Mouse (Mus musculus) right cerebral cortex, postnatal 36 days (tissue): ENCODE data around the gene Ppp1r14c.
A peak's percentile ranks its signal among the peaks of the same experiment; 100 is the strongest.
"Not testable (repeated sequence)": the region's sequence is repeated elsewhere in the genome, so short reads cannot be mapped to it uniquely, and the experiment has no call there.

ENCODE experiments used
- DNase-seq, 2 experiments: peaks; one replicate each; pipeline ENCODE4 v3.0.0; 2022; ENCODE audit warnings: low spot score in 2 of 2, mixed read lengths in 1 of 2

The Ppp1r14c gene

DNA sequence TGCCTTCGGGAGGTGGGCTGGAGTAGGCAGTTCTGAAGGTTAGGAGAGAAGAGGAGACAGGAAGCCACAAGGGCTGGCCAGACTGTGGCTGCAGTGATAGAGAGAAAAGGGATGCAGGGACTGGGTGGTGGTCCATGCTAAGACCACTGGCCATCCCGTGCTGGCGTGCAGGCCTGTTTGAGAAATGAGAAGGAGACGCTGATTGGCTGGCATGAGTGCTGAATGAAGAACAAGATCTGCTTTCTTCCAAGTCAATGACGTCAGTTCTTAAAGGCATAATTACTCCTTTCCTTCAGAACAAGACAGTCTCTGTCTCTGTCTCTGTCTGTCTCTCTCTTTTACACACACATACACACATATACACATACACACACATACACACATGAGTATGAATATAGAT is 36.4 kb downstream of the Ppp1r14c start:
- DNase-seq = no peak

DNA sequence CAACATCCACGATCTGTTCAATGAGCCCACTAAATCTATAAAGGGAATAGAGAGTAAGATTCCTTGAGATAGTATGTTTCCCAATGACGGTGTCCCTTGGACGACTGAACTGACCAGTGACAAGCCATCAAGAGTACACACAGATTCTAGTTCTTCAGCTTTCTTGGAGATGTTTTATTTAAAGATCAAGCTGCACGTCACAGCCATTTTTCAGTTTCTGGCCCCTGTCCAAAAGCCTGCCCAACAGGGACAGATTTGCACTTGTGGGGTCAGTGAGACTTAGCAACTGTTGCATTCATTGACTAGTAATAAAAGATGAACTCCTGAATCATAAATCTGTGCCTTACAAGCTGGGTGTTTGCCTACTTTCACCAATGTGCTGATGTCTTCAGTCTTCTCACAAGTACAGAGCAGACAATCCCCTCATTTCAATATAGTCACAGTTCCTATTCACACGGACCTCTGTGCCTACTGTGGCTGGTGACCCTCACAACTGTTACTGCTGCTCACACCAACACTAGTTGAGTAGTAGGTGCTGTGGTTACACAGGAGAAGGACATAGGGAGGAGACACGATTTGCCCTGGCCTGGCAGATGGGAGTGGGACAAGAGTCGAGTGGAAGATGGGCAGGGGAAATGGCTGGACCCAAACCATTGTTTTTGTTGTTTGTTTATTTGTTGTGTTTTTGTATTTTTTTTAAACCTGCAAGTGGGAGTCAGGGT is 37.7 kb downstream of the Ppp1r14c start:
- no peak for DNase-seq

DNA sequence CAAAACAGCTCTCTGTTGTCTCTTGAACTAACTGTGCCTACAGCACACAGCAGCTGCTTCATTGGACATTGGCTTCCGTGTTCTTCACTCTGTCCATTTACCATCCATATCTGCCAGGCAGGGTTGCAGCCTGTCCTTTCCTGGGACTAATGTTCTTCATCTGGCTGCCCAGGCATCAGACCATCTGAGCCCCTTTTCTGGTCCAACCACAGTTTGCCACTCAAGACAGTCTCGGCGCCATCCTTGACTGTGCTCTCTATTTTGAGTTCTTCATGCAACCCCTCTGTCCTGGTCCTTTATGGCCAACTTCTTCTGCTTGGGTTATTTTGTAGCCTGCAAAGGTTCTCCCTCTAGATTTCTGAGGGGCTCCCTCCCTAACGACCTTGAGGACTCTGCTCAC is 38.5 kb downstream of the Ppp1r14c start:
- no peak for DNase-seq

DNA sequence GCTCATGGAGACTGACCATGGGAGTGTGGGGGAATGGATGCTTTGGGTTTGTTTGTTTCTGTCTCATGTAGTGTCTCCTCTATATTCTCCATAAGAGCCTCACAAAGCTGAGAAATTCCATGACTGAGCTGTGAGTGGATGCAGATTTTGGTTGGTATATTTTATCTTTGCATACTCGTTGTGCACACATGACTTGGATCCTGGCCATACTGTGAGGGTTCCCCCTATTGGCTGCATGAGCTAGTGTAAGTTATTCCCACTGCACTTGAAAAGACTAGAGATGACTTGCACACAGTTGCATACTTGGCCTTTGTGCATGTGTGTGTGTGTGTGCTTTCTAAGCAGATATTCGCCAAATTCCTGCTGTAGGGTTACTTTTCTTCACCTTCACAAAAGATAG is 40.4 kb downstream of the Ppp1r14c start:
- no peak for DNase-seq

DNA sequence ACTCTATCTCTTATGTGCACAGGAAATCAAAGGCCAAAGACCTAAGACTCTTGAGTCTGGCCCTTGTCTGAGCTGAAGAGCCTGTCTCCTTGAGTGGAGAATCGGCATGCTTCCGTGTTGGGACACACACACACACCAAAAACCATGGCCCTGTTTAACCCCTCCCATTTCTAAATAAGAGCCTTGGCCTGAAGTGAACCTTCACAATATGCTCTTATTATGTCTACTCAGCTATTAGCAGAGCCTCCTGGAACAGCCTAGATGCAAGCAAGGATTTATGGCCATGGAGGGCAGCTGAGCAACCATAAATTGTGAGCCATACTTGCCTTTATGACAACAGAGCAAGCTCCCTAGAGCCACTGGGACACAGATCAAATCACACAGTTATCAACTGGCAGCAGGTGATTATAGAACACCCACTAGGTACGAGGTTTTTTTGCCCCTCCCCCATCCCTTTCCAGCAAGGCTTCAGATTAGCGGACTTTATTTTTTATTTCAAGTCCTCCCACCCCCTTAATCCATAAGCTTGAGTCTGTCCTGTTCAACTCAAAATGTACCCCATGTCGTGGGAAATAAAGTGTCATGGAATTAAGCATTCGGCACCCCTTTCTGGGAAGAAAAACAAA is 42.3 kb downstream of the Ppp1r14c start:
- DNase-seq = no peak

DNA sequence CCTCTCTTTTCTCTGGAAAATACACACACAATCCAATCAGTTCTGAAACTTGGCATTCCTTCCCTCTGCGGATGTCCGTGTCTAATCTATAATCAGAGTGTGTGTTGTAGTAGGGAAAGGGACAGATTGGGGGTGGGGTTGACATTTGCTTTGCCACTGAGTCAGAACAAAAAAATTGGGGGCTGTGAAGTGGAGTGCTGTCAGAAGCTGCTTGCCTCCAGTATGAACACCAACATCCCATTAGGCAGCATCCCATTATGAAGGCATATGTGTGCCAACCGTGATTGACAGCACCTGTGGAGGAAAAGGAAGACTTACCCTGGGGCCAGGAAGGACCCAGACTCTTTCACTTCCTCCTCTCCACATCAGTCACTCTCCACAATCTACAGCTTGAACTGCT is 42.8 kb downstream of the Ppp1r14c start:
- no peak for DNase-seq

DNA sequence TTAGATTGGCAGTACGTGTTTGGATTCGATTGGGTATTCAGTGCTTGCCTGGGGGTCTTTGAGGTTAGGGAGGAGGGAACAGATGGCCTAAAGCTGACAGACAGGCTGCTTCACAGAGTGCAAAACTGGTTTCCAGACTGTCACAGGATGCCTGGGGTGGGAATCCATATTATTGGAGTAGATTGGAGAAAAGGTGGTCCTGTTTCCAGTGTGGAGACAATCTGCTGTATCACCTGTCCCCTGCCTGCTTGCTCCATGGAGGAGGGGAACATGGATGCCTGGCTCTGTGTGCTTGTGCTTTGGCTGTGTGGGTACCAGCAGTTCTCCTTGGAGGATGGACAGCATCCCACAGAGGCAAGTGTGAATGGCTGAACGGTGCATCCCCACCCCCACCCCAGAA is 45.4 kb downstream of the Ppp1r14c start:
- DNase-seq = no peak

DNA sequence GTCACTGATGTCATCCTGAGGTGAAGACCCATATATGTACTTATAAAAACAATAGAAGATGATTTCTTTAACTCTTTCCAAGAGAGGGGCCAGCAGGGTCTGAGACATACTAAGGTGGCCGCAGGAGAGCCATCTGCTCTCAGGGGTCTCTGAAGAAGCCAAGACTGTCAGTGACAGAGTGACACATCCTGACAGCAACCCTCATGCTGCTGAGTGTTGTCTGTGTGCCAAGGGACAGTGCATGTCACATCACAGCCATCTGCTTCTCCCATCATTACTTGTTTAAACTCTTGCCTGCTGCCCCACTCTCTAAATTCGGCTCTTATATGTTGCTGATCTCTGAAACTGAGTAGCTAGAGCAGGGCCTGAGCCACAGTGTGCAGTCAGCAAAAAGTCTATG is 45.8 kb downstream of the Ppp1r14c start:
- DNase-seq = no peak

DNA sequence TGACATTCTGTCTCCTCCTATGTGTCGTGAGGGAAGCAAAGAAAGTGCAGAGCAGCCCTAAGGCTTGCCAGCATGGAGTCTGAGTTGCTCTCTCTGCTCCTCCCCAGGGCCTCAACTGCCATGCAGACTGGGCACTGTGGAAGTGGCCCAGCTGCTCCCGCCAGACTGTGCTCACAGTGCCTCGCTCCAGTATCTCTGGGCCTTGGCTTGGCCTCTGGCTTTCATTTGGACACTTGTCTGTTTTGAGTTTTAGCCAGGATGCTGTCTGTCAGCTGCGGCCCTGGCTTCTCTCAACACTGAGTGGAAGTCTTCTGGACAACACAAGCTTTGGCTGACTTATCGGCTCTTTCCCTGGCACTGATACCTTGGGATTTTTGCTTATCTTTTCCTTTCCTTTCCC is 49.0 kb downstream of the Ppp1r14c start:
- no peak for DNase-seq

DNA sequence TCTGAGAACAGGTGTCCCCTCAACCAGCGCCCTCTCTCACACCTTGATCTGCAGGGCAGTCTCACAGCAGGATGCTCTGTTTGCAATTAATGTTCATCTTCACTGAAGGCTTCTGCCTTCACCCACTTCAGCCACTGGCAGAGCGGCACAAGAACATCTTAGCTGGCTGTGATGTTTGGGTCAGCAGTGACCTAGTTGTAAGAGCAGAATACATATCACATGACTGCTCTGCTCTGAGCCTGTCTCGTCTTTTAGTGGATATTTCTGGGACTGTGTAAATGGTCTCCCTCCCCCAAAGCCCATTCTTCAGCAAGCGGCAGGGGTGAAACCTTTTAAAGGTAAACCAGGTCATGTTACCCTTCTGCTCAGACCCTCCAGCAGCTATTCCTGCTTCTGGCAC is 50.7 kb downstream of the Ppp1r14c start:
- DNase-seq = no peak

DNA sequence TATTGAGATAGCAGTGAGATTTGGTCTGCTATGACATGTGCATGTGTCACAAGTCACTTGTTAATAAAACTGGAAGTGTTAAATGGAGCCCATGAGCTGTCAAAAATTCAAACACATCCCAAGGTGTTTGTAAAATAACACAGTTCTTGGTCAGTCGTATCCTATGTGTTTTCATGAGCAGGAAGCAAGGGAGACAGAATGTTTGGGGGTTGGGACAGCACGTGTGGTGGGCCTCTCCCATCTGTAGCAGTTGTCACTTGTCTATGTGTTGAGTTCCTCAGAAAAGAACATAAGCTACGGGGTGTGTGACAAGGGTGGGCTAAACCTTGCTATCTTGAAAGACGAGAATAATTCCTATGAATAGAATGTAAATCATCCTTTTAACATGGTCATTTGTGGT is 51.6 kb downstream of the Ppp1r14c start:
- DNase-seq = peak; percentile 25 to 32

DNA sequence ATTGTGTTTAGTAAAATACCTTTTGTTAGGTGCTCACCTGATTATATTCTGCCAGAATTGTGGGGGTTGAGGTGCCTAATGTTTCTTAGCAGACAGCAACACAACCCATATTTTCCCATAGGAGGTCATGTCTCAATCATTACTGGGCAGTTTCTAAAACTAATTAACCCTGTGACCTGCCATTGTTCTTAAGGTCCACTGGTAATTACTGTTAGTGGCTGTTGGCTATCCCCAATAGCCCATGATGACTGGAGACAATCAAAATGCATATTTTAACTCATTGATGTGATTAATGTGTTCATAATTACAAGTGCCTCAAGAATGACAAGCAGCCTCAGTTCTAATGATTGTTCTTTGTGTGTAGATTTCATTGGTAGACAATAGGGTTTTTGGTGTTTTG is 58.2 kb downstream of the Ppp1r14c start:
- DNase-seq = no peak

DNA sequence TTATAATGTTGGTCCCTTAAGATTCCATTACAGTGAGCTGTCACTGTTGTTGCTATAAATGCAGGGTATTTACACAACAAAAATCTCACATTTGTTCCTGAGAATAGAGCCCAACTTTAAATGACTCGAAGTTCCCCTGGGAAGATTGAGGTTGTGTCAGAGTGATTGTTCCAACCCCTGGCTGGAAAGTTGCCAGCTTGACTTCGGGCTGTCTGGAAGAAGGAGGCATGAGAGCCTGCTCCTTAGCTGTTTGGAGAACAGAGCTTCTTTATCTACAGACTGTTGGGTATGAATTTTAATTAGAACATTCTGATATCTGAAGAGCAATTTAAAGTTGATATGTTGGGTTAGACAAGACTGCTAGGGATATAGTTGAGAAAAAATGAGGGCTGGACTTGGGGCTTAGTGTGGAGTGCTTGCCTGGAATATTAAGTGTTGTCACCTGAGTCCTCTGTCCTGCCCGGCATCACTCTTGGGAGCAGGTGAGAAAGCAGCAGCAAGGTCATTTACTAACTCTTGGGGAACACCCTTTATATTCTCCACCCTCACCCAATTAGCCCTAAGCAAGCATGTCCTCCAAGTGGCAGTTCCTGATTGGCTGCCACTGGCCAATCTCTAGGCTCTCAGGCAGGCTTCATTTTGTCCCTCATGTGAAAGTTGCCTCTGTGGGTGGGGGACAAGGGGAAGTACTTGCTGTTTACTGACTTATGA is 62.0 kb downstream of the Ppp1r14c start:
- DNase-seq = no peak

DNA sequence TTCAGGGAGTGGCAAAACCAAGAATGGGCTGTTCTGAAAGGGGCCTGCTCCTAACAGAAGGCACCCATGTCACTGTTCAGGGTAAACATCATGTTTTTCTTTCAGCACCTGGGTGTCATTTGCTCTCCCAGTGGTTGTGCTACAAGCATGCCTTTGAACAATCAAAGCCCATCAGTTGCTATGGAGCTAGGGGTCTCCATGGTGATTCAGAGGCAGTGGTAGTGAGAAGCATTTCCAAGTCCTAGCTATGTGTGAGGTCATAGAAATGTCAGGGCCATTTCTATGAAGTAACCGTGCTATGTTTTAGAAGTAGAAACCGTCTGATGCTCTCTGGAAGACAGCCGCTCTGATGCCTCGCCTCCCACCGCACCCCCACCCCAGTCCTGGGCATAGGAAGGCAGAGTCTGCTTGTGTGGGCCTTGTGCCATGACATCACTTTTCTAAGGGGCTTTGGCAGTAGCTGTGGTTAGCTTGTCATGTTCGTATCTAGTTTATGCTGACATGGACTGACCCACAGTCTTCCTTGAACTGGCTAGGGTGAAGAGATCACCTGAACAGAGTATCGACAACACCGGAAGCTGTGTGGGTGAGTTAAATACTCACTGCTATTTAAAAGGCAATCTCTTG is 69.1 kb downstream of the Ppp1r14c start:
- DNase-seq = no peak

DNA sequence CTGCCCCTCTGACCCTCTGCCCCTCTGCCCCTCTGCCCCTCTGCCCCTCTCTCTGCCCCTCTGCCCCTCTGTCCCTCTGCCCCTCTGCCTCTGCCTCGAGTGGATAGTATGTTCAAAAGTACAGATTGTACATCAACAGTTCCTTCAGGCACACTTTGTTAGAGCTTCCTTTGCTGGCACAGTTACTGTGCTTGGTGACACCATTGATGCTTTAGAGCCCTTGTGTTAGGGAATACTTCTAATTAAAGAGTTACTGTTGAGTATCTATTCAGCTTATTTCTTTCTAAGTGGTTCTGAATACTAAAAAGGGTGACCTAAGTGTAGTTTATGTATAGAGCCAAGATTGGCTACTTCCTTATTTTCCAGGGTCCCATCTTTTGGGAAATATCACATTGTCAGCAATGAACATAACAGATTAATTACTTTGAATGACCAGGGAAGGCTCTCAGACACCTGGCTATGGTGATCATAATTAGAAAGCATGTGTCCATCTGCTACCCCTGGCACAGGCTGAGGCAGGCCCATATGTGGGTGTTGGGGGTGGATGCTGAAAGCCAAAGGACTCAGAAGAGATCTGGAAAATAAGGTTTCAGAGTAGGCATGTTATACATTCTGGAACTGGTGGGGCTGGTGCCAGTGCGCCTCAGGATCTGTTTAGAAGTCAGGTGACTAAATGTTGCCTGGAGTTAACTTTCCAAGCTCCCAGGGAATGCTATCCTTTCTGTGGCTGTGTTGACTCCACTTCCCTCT is 75.0 kb downstream of the Ppp1r14c start:
- DNase-seq = peak; percentile 12

DNA sequence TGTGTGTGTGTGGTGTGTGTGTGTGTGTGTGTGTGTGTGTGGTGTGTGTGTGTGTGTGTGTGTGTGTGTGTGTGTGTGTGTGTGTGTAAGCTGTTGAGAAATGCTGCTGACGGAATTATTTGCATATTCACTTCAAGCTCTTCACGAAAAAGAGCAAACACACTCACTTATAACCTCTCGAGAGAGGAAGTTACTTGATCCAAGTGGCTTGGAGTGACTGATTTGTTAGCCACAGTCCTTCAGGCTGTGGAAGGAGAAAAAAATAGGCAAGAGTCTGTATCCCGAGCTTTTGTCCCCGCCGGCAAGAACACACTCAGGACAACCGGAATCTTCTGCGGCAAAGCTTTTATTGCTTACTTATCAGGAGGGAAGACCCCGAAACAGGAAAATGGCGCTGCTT is 80.9 kb downstream of the Ppp1r14c start:
- DNase-seq = not testable (repeated sequence)

DNA sequence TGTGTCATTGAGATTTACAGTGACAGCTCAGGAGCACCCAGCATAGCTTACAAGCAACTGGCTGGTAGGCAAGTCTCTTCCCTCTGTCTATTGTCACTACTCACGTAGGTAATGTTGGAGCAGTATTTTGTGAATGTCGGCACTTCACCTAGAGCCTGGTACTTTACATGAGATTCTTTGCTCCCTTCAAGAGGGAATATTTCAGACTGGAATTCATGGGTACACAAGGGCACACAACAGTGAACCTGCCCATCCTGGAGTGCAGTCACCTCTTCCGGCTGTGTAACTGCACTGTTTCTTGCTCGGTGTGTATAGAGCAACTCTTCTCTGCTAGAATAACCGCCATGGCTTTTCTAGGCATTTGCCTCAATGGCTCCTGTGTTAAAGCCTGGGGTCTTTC is 82.8 kb downstream of the Ppp1r14c start:
- no peak for DNase-seq

DNA sequence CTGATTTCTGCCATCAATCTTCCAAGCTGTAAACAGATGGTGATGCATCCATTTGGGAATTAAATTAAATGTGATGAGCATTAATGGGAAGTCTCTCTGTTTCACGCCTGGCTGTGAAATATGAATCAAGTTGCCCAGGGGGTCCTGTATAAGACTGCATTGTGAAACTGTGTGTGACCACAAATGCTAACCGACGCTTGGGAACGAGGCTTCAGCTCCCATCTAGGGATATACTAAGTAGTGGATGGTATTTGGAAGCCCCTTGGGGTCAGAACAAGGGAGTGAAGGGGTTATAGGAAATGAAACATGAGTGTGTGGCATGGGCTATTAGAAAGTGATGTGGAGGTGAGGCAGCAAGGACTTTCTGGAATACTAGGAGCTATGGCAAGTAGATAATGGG is 86.1 kb downstream of the Ppp1r14c start:
- no peak for DNase-seq

DNA sequence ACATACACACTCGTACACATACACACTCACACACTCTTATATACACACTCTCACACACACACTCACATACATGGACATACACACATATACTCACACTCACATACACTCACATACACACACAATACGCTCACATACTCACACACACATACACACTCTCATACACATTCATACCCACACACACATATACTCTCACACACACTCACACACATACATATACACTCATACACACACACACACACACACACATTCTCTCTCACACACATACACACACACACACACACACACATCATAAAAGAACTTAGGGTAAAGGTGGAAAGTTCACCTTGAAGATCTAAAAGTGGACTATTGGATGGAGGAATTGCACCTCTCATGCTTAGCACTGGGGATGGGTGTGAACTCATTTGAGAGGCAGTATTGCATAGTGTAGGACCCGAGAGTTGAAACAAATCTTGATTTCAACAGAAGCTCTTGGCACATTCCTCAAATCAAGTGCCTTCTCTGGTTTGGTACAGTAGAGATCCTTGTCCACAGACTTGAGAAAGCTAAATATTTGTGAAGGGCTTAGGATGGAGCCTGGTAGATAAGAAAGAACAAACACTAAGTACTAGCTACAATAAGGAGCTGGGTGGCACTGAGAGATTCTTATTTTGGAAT is 87.1 kb downstream of the Ppp1r14c start:
- DNase-seq = no peak

DNA sequence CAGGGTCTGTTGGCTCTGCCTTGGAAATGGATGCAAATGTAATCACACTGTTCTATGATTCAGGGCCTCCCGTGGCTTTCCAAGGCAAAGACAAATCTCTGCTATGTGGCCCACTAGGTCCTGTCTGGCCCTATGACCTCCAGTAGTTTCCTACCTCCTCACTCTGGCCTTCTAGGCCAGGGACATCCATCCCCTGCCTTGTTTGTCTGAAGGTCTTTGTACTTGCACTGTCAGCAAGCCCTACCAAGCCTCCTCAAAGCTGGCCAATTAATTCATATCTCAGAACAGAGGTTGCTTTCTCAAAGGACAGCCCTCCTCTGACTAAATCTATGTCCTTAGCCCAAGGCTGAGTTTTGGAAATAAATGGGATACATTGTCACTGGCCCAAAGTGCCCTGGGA is 92.8 kb downstream of the Ppp1r14c start:
- DNase-seq = no peak

DNA sequence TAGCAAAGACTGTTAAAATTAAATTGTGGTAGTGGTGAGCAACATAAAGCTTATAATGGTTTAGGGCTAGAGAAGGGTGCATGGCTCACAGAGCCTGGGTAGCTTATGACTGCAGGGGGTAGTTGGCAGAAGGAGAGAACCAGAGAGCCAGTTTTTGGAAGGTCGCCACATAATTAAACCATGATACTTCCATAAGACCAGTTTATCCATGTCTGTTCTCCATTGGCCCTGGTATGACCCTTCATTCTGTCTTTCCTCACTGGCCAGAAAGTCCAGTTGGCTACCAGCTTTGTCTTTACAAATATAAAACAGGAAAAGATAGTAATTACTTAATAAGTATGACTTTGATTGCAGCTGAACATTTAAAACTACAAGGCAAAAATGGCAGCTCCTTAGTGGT is 95.0 kb downstream of the Ppp1r14c start:
- DNase-seq = no peak
